Mouse (Mus musculus): ENCODE measurements around the gene Sirt5.

Sirt5 gene

DNA sequence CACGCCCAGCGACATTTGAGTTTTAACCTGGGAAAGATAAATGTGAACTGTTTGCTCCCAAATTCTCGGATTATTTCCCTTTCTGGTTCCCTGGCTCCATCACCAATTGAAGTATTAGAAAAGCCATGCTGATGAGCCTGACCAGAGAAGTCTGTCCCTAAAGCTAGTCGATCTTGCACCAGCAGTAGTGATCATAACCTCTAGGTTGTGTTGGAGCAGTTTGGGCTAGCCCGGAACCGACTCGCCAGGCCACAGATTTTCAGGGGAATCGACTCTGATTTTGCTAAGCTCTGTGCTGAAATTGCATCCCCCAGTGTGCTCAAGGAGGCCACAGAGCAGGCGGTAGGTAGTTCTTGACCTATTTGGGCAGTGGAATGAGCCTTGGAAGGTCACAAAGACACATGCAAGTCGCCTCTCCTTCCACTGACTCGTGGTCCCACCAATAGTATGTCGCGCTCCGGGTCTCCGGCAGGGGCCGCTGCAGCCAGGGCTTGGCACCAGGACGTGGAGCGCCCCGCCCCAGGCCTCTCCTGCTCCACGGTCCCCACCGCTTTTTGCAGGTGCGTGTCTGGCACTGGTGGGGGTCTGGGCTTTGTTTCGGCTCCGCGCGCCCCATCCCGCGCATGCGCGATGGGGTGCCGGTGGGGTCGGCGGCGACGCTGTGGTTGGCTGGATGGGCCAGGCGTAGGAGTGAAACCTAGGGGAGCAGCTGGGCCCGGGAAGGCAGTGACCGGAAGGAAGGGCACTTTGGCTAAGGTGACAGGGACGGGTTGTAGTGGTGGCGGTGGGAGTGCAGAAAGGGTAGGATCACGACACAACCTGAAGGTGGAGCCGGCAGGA, at the start of gene Sirt5:
TSS of gene Sirt5 (plus strand) at position 512 of the 840 bp plus-strand sequence.
- DNase-seq (ENCODE audit: low spot score) = peak; percentile 66

GRCm38 (mm10) chr13:43317411-43317810, 47.9 kb upstream of the Sirt5 start:
- no peak for DNase-seq (ENCODE audit: low spot score)

- DNase-seq (ENCODE audit: low spot score) = no peak
Observed at GRCm38 (mm10) chr13:43319396-43319795, 45.9 kb upstream of the Sirt5 start.

GRCm38 (mm10) chr13:43321492-43321891, 43.8 kb upstream of the Sirt5 start:
- DNase-seq (ENCODE audit: low spot score) = no peak

DNA sequence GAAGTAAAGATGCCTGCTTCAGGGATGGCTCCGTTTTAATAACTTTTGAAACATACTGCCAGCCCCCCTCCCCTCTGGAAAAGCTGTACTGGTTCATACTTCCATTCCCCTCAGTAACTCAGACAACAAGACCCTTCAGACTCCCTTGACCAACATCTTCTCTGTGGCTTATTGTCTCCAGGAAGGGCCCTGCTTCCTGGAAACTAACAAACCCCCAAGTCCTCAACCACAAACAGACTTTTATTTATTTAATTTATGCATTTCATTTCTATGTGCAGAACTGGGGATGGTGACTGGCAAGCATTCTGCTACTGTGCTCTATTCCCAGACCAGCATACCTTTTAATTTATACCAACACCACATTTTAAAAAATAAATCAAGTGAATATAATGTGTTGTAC, 39.9 kb upstream of the Sirt5 start:
- no peak for DNase-seq (ENCODE audit: low spot score)

DNA sequence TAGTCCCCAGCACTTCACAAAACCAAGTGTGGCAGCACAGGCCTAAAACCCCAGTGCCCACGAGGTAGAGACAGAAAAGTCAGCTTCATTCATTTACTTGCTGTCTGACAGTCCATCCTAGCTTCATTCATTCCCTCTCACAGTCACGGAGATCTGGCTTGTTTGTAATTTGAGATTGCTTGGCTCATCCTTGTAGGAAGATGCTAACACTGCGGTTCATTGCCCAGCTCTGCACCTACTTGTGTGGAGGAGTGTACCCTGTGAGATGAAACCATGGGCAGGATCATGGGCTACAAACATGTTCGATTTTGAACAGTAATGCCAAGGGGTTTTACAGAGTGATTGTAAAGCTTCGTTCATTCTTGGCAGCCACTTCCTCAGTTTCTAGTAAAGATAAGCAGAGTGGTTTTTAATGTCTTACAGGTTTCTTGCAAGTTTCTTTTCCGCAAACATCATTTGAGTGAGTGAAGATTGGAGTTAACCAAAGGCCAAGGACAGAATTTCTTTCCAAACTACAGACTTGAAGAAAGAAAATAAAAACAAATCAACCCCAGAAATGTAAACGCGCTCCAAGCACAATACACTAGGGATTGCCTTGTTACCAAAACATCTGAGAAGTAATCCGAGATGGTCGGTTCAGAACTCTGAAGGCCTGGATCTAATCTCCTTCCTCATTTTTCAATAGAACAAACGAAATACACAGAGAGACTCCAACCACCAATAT, 33.4 kb upstream of the Sirt5 start:
- DNase-seq (ENCODE audit: low spot score) = no peak

DNA sequence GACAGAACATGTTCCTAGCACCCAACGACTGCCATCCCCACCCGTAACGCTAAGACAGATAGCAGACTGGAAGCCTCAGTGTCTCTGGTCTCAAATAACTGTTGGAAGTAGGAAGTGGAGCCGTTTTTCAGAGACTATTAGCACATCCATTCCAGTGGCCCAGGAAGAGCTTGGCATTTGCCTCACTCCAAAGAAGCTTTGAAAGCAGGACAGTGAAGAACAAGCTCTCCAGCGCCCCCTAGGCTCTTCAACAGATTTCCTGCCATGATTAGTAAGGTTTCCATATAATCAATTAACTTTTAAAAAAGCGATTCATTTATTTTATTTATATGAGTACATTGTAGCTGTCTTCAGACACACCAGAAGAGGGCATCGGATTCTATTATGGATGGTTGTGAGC, 32.7 kb upstream of the Sirt5 start:
- no peak for DNase-seq (ENCODE audit: low spot score)

- DNase-seq (ENCODE audit: low spot score) = no peak
Observed at GRCm38 (mm10) chr13:43336425-43337221, 28.7 kb upstream of the Sirt5 start.

GRCm38 (mm10) chr13:43338001-43338400, 27.3 kb upstream of the Sirt5 start:
- DNase-seq (ENCODE audit: low spot score) = no peak

GRCm38 (mm10) chr13:43338632-43339031, 26.7 kb upstream of the Sirt5 start:
- DNase-seq (ENCODE audit: low spot score) = no peak

DNA sequence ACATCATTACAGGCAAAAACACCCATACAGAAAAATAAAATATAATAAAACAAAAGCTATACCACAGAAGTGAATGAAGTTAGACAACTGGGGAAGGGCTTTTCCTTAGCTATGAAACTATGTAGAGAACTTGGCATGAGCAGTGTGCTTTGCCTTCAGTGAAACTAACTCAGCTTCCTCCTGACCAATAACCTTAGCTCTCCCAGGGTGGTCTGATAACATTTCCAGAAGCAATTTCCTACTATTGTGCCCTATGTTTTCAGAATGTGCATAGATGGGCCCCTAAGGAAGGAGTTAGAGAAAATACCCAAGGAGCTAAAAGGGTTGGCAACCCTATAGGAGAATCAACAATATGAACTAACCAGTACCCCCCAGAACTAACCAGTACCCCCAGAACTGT, 18.5 kb upstream of the Sirt5 start:
- DNase-seq (ENCODE audit: low spot score) = no peak

DNA sequence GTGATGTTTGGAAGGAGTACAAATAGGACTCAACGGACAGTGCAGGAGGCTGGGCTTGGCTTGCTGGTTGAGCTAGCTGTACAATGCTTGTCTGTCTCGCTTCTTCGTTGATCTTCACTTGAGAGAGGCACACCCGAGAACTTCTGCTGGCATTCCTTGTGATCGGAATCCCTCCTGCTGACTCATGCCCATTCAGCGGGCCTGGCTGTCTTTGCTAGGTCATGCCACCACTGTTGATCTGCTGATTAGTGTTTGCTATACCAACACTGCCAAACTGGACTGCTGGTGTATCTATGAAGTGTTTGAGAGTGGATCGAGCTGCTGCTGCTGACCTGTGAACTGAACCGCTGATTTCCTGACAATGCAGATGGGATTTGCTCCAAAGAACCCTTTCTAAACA, 15.9 kb upstream of the Sirt5 start:
- no peak for DNase-seq (ENCODE audit: low spot score)

DNA sequence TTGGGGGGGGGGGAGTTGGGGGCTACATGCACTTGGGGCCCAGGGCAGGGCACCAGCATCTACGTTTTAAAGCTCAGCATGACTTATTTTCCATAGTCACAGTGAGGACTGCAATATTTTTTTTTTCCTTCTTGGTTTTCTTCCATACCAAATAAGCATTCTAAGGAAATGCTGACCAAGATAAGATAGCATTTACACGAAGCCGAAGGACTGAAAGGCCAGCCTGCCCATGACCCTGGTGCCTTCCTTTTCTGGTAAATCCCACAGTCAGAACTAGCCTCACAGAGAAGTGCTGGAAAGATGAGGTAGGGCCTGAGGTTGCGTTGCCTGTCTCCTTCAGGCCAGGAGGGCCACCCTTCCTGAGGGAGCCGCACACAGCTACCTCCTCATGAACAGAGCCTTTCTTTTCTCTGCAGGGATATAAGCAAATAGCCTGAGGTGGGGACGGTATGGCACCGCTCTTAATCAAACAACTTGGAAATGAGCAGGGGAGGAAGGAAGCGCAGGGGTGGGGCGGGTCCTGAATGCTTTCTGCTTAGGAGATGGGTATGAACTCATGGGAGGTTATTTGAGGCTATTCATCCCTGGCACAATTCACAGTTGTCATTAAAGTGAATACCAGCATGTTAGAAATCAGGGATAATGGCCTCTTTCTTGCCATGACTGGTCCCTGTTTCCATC, 14.7 kb upstream of the Sirt5 start:
- no peak for DNase-seq (ENCODE audit: low spot score)

DNA sequence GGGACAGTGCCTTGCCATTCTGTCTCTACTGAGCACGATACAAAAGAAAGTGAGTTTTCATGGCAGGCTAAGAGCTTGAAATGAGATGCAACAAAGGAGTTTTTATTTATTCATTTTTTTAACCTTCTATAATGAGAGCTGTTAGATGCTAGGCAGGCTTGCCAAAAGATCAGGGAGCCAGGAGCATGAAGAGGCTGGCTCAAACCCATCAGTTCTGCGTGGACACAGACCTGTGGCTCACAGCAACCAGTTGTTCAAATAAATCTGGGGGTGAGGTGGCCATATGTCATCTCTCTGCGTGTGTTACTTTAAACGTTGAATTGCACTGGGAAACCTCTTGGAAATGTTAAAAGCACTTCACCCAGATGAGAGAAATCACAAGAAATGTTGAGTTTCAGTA, 11.9 kb upstream of the Sirt5 start:
- no peak for DNase-seq (ENCODE audit: low spot score)

GRCm38 (mm10) chr13:43354362-43354761, 10.9 kb upstream of the Sirt5 start:
- DNase-seq (ENCODE audit: low spot score) = no peak

GRCm38 (mm10) chr13:43356346-43357125, 8.8 kb upstream of the Sirt5 start:
- DNase-seq (ENCODE audit: low spot score) = no peak

- DNase-seq (ENCODE audit: low spot score) = no peak
Observed at GRCm38 (mm10) chr13:43360534-43360933, 4.8 kb upstream of the Sirt5 start.

DNA sequence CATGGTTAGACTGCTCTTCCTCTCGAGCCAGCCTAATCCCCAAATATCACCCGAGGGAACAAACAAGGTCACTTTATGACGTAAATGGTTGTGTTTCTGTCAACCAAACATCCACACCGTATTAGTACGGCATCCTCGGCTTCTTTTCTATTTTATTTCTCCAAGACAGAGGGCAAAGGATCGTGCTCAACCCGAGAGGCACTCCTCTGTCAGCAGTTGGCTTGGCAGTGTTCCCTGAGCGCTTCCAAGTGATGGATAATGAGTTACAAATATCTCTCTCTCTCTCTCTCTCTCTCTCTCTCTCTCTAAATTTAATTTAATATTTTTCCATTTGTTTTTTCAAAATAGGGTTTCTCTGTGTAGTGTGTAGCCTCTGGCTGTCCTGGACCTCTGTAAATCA, 2.9 kb upstream of the Sirt5 start:
- no peak for DNase-seq (ENCODE audit: low spot score)

- DNase-seq (ENCODE audit: low spot score) = no peak
Observed at GRCm38 (mm10) chr13:43365825-43366184, 509 bp downstream of the Sirt5 start.

GRCm38 (mm10) chr13:43370063-43370462, 4.8 kb downstream of the Sirt5 start:
- DNase-seq (ENCODE audit: low spot score) = no peak

DNA sequence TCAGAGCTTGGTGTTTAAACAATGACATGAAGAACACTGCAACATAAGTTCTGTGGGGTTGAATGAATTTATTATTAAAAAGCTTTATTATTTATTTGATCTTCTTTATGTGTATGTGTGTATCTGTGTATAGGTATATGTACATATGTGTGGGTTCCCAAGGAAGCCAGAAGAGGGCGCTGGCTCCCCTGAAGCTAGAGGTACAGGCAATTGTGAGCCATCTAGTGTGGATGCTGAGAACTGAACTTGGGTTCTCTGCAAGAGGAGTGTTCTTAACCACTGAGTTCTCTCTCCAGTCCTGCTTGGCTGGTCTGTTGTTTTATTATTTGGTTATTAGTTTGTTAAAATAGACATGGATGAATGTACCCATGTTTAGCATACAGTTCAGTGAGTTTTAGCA, 7.6 kb downstream of the Sirt5 start:
- DNase-seq (ENCODE audit: low spot score) = no peak

Data from spleen, adult 12 weeks (tissue).